Mouse (Mus musculus) C2C12 (cell line): ENCODE data around the gene Kcnc4. TPM values are rescaled to one million over a fixed set of nuclear protein-coding genes. Genes with fewer than 3 reads are reported as not detected.

Experiments
- H3K27me3 ChIP-seq: one replicate; pipeline ENCODE4 v1.6.1; 2011; ENCODE audit not compliant: control insufficient read depth, insufficient read depth, insufficient read length
- H3K36me3 ChIP-seq: one replicate; pipeline ENCODE4 v1.6.1; 2011; ENCODE audit not compliant: control insufficient read depth, insufficient read depth
- H3K4me3 ChIP-seq: one replicate; pipeline ENCODE4 v1.5.1; 2011; ENCODE audit warnings: mild to moderate bottlenecking, control low read depth; ENCODE audit not compliant: poor library complexity, insufficient read depth, severe bottlenecking
- H3K79me2 ChIP-seq: one replicate; pipeline ENCODE4 v1.6.1; 2011; ENCODE audit not compliant: control insufficient read depth, insufficient read depth
- H3K79me3 ChIP-seq: one replicate; pipeline ENCODE4 v1.6.1; 2011; ENCODE audit warnings: low read depth, control low read depth
- H3ac ChIP-seq: one replicate; pipeline ENCODE3; 2011; ENCODE audit warnings: low read depth; ENCODE audit not compliant: control insufficient read depth, insufficient read length
- CEBPB ChIP-seq: IDR thresholded peaks from one replicate; pipeline ENCODE4 v1.6.1; 2011; ENCODE audit warnings: low read depth, mild to moderate bottlenecking, control low read depth, moderate library complexity
- CTCF ChIP-seq: IDR thresholded peaks from one replicate; pipeline ENCODE4 v1.5.1; 2011; ENCODE audit not compliant: control insufficient read depth, insufficient read depth, insufficient read length
- FOSL1 ChIP-seq: IDR thresholded peaks from one replicate; pipeline ENCODE4 v1.8.0; 2011; ENCODE audit warnings: mild to moderate bottlenecking, low read length; ENCODE audit not compliant: poor library complexity, insufficient read depth, severe bottlenecking
- MAX ChIP-seq: IDR thresholded peaks from one replicate; pipeline ENCODE4 v1.6.1; 2011; ENCODE audit warnings: mild to moderate bottlenecking, control low read depth
- MYOD1 ChIP-seq: IDR thresholded peaks from one replicate; pipeline ENCODE4 v1.6.1; 2011; ENCODE audit warnings: low read depth; ENCODE audit not compliant: control insufficient read depth, insufficient read length
- MYOG ChIP-seq: IDR thresholded peaks from one replicate; pipeline ENCODE4 v1.6.1; 2011; ENCODE audit not compliant: control insufficient read depth, insufficient read length; ENCODE audit errors: extremely low read depth
- USF1 ChIP-seq: IDR thresholded peaks from one replicate; pipeline ENCODE4 v1.6.1; 2011; ENCODE audit warnings: low read depth, mild to moderate bottlenecking, control low read depth, moderate library complexity
- polyA plus RNA-seq: library from polyadenylated mRNA; unstranded; fragments of >200 nt; fragmentation: generic; extraction: Trizol; gene quantifications from one replicate; pipeline ENCODE4 v1.2.1, GENCODE M21; 2012; ENCODE audit warnings: missing spikeins

Gene Kcnc4
- polyA plus RNA-seq, 1 experiment = not detected

DNA sequence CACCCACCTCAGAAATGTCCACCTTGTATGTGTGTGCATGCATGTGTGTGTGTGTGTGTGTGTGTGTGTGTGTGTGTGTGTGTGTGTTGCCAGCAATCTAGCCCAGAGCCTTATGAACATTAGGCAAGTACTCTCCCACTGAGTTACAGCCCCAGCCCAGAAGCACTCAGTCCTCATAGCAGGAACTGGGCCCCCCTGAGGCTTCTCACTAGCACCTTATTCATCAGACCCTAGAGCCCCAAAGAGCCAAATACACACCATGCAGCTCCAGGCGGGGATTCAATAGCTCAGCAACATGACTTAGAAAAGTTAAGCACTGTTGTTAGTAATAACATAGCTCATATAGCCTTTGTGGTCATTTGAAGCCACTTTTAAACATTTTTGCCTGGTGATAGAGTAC is 45.2 kb upstream of the Kcnc4 start:
- Histone ChIP-seq H3K36me3 (no peaks in the 10 kb centered on the region), H3K27me3 (no peaks in the 10 kb centered on the region), H3K79me2 (no peaks in the 10 kb centered on the region), H3ac (no peak overlapping the region), H3K4me3 (no peak overlapping the region), H3K79me3 (no peaks in the 10 kb centered on the region)
- TF ChIP-seq MYOG (no peak), MYOD1 (no peak), USF1 (no peak), CTCF (no peak), FOSL1 (no peak), MAX (no peak), CEBPB (no peak)

DNA sequence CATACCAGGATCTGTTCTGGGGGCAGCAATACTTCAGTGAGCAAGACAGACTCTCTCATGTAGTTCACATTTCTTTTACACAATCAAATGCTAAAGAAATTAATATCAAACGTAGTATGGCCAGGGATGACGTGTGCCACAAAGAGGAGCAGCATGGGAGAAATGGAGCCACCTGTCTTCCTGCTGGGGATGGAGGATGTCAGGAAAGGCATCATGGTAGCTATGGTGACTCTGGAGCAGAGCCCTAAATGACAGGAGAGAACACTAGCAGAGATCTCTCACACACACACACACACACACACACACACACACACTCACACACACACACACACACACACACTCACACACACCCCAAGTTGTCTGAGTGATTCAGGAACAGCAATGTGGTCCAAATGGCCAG is 44.4 kb upstream of the Kcnc4 start:
- no peaks in the 10 kb centered on the region for H3K36me3 ChIP-seq
- no peaks in the 10 kb centered on the region for H3K27me3 ChIP-seq
- no peak overlapping the region for H3K4me3 ChIP-seq
- no peaks in the 10 kb centered on the region for H3K79me3 ChIP-seq
- H3K79me2 ChIP-seq = no peaks in the 10 kb centered on the region
- TF ChIP-seq USF1 (no peak), CTCF (no peak), MAX (no peak), CEBPB (no peak)
- no peak overlapping the region for H3ac ChIP-seq

DNA sequence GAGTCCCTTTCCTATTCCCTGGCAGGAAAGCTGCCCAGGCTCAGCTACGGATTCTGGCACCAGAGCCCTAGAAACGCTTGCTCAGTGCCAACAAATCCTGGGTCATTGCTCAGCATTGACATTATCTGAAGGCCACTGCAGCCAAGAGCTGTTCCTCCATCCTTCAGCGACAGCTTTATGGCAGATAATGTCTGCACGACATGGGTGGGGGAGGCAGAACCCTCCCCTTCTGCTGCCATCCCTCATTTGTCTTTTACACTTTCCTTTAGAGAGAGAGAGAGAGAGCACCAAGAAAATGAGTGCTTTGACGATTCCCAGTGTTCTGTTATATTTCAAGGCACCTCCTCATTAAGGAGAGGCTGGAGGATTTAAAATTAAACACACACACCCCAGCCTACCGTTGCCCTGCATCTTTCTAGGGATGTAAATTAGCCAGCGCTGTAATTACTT is 42.4 kb upstream of the Kcnc4 start:
- no peaks in the 10 kb centered on the region for H3K27me3 ChIP-seq
- no peaks in the 10 kb centered on the region for H3K79me3 ChIP-seq
- TF ChIP-seq MAX (no peak), CEBPB (no peak), USF1 (no peak), CTCF (no peak), MYOG (no peak), FOSL1 (no peak), MYOD1 (no peak)
- H3K36me3 ChIP-seq = no peaks in the 10 kb centered on the region
- H3ac ChIP-seq = no peak overlapping the region
- no peak overlapping the region for H3K4me3 ChIP-seq
- no peaks in the 10 kb centered on the region for H3K79me2 ChIP-seq

DNA sequence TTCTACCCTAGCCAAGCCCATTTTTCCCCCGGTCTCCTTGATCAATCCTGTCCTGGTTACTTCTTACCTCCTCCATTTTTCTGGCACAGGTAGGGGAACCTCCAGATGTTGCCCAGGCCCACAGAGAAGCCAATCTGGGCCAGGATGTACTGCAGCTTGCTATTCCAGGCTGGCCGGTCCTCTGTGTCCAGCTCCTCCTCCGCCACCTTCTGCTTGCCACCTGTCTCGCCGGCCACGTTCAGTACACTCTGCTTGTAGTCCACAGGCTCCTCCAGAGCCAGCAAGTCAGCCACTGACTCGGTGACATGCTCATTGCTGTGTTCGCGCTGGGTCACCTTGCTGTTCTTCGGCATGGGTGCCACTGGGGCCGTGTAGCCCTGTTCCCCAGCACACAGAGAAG is 40.9 kb upstream of the Kcnc4 start:
- Histone ChIP-seq H3K36me3 (no peaks in the 10 kb centered on the region), H3ac (no peak overlapping the region), H3K27me3 (no peaks in the 10 kb centered on the region), H3K4me3 (no peak overlapping the region), H3K79me2 (no peaks in the 10 kb centered on the region), H3K79me3 (no peaks in the 10 kb centered on the region)
- TF ChIP-seq CEBPB = no peak
- TF ChIP-seq FOSL1 = no peak
- TF ChIP-seq CTCF = no peak
- no peak for TF ChIP-seq MYOG
- no peak for TF ChIP-seq MYOD1
- no peak for TF ChIP-seq USF1
- TF ChIP-seq MAX = no peak

DNA sequence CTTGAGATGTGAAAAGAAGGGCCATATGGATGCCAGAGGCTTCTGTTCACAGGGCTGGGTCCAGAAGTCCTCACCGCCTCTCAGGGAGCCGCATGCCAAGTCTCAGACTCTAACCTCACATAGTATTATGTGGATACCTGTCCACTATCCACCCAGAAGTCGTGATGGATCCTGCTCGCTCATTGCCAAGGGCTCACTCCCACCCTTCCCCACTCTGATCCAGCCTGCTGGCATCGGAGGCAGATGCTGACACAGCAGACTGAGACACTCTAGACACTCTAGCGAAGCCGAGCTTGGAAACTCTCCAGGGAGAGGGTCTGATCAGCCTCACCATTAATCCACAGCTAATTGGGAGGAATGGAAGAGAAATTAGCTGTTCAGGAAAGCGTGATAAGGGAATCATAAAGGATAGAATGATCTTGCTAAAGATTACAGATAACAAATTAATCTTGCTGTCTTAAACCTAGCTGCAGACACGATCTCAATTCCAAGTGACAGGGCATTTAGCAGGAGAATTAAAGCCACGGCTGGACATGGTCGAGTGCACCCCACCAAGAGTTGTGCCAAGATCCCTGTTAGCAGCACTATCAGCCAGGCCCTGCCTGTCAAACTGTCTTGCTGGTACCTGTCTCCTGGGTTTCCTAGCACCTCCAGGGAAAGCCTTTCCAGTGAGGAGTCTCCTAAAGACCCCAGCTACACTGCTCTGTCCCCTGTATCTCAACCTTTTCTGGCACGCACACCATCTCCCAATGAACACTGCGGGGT is 36.9 kb upstream of the Kcnc4 start:
- Histone ChIP-seq H3K36me3 (no peaks in the 10 kb centered on the region), H3K4me3 (no peak overlapping the region), H3K79me3 (no peaks in the 10 kb centered on the region), H3K79me2 (no peaks in the 10 kb centered on the region), H3K27me3 (no peaks in the 10 kb centered on the region), H3ac (no peak overlapping the region)
- TF ChIP-seq MYOG = no peak
- TF ChIP-seq USF1 = no peak
- TF ChIP-seq MYOD1 = no peak
- TF ChIP-seq MAX = no peak
- TF ChIP-seq FOSL1 = no peak
- TF ChIP-seq CEBPB = no peak
- TF ChIP-seq CTCF = no peak

DNA sequence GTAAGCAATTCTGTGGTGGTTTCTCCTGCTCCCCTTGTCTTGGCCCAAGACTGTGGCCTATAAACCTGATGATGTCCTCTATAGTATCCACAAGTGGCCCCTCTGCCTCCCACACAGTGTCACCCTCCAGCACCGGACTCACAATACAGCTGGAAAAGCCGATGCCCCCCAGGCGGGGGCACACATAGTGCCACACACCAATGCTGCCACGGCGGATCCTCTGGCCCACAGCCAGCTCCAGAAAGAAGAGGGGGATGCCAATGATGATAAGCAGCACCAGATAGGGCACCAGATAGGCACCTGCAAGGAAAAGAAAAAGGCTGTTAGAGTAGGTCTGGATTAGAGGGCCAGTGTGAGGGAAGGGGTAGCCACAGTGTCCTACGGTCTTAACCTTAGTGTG is 36.2 kb upstream of the Kcnc4 start:
- no peaks in the 10 kb centered on the region for H3K27me3 ChIP-seq
- no peaks in the 10 kb centered on the region for H3K79me2 ChIP-seq
- H3K4me3 ChIP-seq = no peak overlapping the region
- no peak overlapping the region for H3ac ChIP-seq
- no peak for TF ChIP-seq MYOG
- TF ChIP-seq MYOD1 = no peak
- no peak for TF ChIP-seq CTCF
- no peak for TF ChIP-seq USF1
- no peak for TF ChIP-seq FOSL1
- TF ChIP-seq CEBPB = no peak
- TF ChIP-seq MAX = no peak
- H3K36me3 ChIP-seq = no peaks in the 10 kb centered on the region
- no peaks in the 10 kb centered on the region for H3K79me3 ChIP-seq
